Mouse (Mus musculus) brain, embryonic 14.5 days (tissue): Measurements from ENCODE around the gene Copg1.

Experiments
- CTCF ChIP-seq: fragments of 200-500 bp; IDR thresholded peaks from 2 replicates; pipeline ENCODE4 v1.5.1; 2012; ENCODE audit warnings: inconsistent platforms, mild to moderate bottlenecking, moderate library complexity, borderline replicate concordance; ENCODE audit not compliant: insufficient read depth, insufficient read length; ENCODE audit errors: extremely low read depth
- POLR2A ChIP-seq: fragments of 200-500 bp; IDR thresholded peaks from 2 replicates; pipeline ENCODE4 v1.6.1; 2012; ENCODE audit warnings: mild to moderate bottlenecking, inconsistent platforms, borderline replicate concordance; ENCODE audit not compliant: poor library complexity, insufficient read depth, insufficient read length, severe bottlenecking; ENCODE audit errors: extremely low read depth

DNA sequence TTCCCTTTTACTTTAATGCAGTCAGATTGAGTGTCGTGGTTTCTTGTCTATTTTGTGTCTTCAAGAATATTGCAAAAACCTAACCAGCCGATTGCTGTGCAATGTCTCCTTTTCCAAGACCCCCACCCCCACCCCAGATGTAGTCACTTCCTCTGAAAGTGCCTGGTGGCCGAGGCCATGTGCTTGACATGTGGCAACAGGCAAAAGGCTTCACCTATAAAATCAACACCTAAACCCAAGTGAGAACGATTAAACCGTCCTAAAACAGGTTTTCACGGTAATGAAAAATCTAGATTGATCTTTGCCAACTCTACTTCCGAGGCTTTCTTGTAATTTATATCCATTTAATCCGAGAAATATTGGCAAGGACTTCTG is 37.8 kb upstream of the Copg1 start:
- TF ChIP-seq CTCF = no peak
- TF ChIP-seq POLR2A = no peak
